ENCODE assay signal across 9 mouse cellular contexts in genomic region chr3:107939403-107939802, GRCm38 (mm10). TPM values are rescaled to one million over a fixed set of nuclear protein-coding genes. Genes with fewer than 3 reads are reported as not detected.
DNase-seq lines count a peak whose midpoint lies in the region; ATAC-seq and TF ChIP-seq lines count a peak whose summit lies in the region.
"Had no signal": no experiment of that assay in that cellular context is flagged by ENCODE, and none has a peak within 500 bp of the region (broad histone marks: within the 10 kb centered on the region; RNA-seq: fewer than 3 reads in every experiment).

No protein-coding gene starts in this region.

- H3K4me1 ChIP-seq in limb, embryonic 14.5 days (ENCODE audit: control insufficient read depth, insufficient read depth, low read length): peaks cover 5% of the 10 kb centered on the region
- H3K4me1 ChIP-seq in thymus, adult 2 months (replicated peaks; ENCODE audit: control insufficient read depth, insufficient read depth, low read length): no peaks in the 10 kb centered on the region

- TF ChIP-seq CTCF in brain, embryonic 14.5 days (IDR thresholded peaks at IDR 0.05; ENCODE audit: borderline replicate concordance, extremely low read depth, insufficient read depth, insufficient read length): peak; percentile 82
- peak; percentile 76; the same call in 1 of the 2 replicates for TF ChIP-seq CTCF in thymus, adult 2 months (IDR thresholded peaks at IDR 0.05; ENCODE audit: borderline replicate concordance, control insufficient read depth, extremely low read depth, insufficient read depth, low read length, poor library complexity)

- H3K9ac ChIP-seq in limb, embryonic 14.5 days (ENCODE audit: low read depth, low read length, severe bottlenecking): no peak overlapping the region
- H3K9ac ChIP-seq: embryonic facial prominence, embryonic 13.5 days had no signal

- 34% methylated on average over 3 of the region's 3 CpGs for WGBS in limb, embryonic 14.5 days
- WGBS in thymus, adult 2 months: 13% methylated on average over 3 of the region's 3 CpGs

- no peaks in the 10 kb centered on the region for H3K9me3 ChIP-seq in limb, embryonic 14.5 days (ENCODE audit: control insufficient read depth, low read length)
- H3K9me3 ChIP-seq: embryonic facial prominence, embryonic 13.5 days had no signal

- ATAC-seq in erythroid progenitor cell, adult 5-6 weeks (replicated peaks; ENCODE audit: low FRiP score, poor library complexity, severe bottlenecking): 0 out of 2 replicates have a peak, but pooled peaks have one; percentile 23
- ATAC-seq in limb, embryonic 14.5 days (ENCODE audit: low FRiP score, low read depth): no peak
- ATAC-seq in monocyte, adult 5-6 weeks (replicated peaks; ENCODE audit: insufficient number of reproducible peaks, low FRiP score, low TSS enrichment, poor library complexity, severe bottlenecking): peak; percentile 75

- H3K27ac ChIP-seq in limb, embryonic 14.5 days (replicated peaks; ENCODE audit: low read depth, low read length): no peak overlapping the region
- no peak overlapping the region for H3K27ac ChIP-seq in thymus, adult 2 months (ENCODE audit: control insufficient read depth, insufficient read depth, low read length)
- H3K27ac ChIP-seq: embryonic facial prominence, embryonic 13.5 days had no signal

- no peak for TF ChIP-seq POLR2A in brain, embryonic 14.5 days (IDR thresholded peaks at IDR 0.05; ENCODE audit: borderline replicate concordance, extremely low read depth, insufficient read depth, insufficient read length, poor library complexity, severe bottlenecking)
- no peak for TF ChIP-seq POLR2A in limb, embryonic 14.5 days (IDR thresholded peaks at IDR 0.05; ENCODE audit: borderline replicate concordance, extremely low read depth, insufficient read depth, insufficient read length)
- no peak for TF ChIP-seq POLR2A in thymus, adult 2 months (IDR thresholded peaks at IDR 0.05; ENCODE audit: control insufficient read depth, extremely low read depth, insufficient read depth, low read length, poor library complexity)

- DNase-seq in layer of hippocampus, adult 11-12 months (ENCODE audit: low spot score): peak; percentile 70
- DNase-seq in layer of hippocampus, adult 9-10 months (ENCODE audit: low spot score): no peak
- DNase-seq in brain, embryonic 14.5 days (ENCODE audit: low read depth): peak; percentile 32
- DNase-seq in hindlimb bud, embryonic 11.5 days (ENCODE audit: extremely low spot score, low read depth, low spot score): peak; percentile 31
- peak; percentile 22 for DNase-seq in limb, embryonic 14.5 days (ENCODE audit: low spot score)
- peak; percentile 57 for DNase-seq in thymus, adult 2 months

- no peak overlapping the region for H3K4me3 ChIP-seq in limb, embryonic 14.5 days (replicated peaks; ENCODE audit: low read length)
- H3K4me3 ChIP-seq in thymus, adult 2 months (ENCODE audit: control insufficient read depth, insufficient read depth, low read length): no peak overlapping the region
- H3K4me3 ChIP-seq: embryonic facial prominence, embryonic 13.5 days had no signal

- H3K36me3 ChIP-seq in limb, embryonic 14.5 days (ENCODE audit: control insufficient read depth, insufficient read depth, low read length): no peaks in the 10 kb centered on the region
- H3K36me3 ChIP-seq in thymus, adult 2 months (ENCODE audit: control insufficient read depth, insufficient read depth, low read length): no peaks in the 10 kb centered on the region
- H3K36me3 ChIP-seq: embryonic facial prominence, embryonic 13.5 days had no signal

- H3K4me2 ChIP-seq in limb, embryonic 14.5 days (replicated peaks; ENCODE audit: low read depth, low read length, severe bottlenecking): no peak overlapping the region
- H3K4me2 ChIP-seq: embryonic facial prominence, embryonic 13.5 days had no signal

- no peaks in the 10 kb centered on the region for H3K27me3 ChIP-seq in limb, embryonic 14.5 days (ENCODE audit: control insufficient read depth, insufficient read depth, low read length)
- no peaks in the 10 kb centered on the region for H3K27me3 ChIP-seq in thymus, adult 2 months (ENCODE audit: control insufficient read depth, insufficient read depth, low read length)
- H3K27me3 ChIP-seq: embryonic facial prominence, embryonic 13.5 days had no signal

RNA-seq across cellular contexts. Expression of gene Gstm6, which starts 4.1 kb away (rescaled TPM):
- polyA plus RNA-seq in brain, embryonic 14.5 days (2012; rRNA removed): 7.9 and 9.5 TPM in 2 replicates
- not detected in 2 replicates for total RNA-seq in erythroid progenitor cell, adult 5-6 weeks (2015; ENCODE audit: low replicate concordance)
- not detected in 2 replicates for total RNA-seq in erythroid progenitor cell, adult 5-6 weeks (2017; ENCODE audit: low replicate concordance)
- polyA plus RNA-seq in limb, embryonic 14.5 days (2012; rRNA removed): 7.3 and 7.6 TPM in 2 replicates
- 9.5 and 13.0 TPM in 2 replicates for polyA plus RNA-seq in limb, embryonic 14.5 days (2014; fragmentation: Nextera tagmentation; extraction: Ambion mirVana)
- not detected in 3 replicates for total RNA-seq in monocyte, adult 5-6 weeks (2017)
- 1.1 and 1.3 TPM in 2 replicates for polyA plus RNA-seq in thymus, adult 2 months (2012; rRNA removed)

RNA-seq across cellular contexts. Expression of gene Gstm7, which starts 7.8 kb away (rescaled TPM):
- polyA plus RNA-seq in brain, embryonic 14.5 days (2012; rRNA removed): 72.4 and 90.8 TPM in 2 replicates
- total RNA-seq in erythroid progenitor cell, adult 5-6 weeks (2015; ENCODE audit: low replicate concordance): not detected in 2 replicates
- not detected in 2 replicates for total RNA-seq in erythroid progenitor cell, adult 5-6 weeks (2017; ENCODE audit: low replicate concordance)
- 17.5 and 19.2 TPM in 2 replicates for polyA plus RNA-seq in limb, embryonic 14.5 days (2012; rRNA removed)
- polyA plus RNA-seq in limb, embryonic 14.5 days (2014; fragmentation: Nextera tagmentation; extraction: Ambion mirVana): 19.8 and 25.7 TPM in 2 replicates
- total RNA-seq in monocyte, adult 5-6 weeks (2017): not detected in 3 replicates
- polyA plus RNA-seq in thymus, adult 2 months (2012; rRNA removed): 2.1 and 5.3 TPM in 2 replicates

RNA-seq across cellular contexts. Expression of gene Gstm3, which starts 29.7 kb away (rescaled TPM):
- polyA plus RNA-seq in brain, embryonic 14.5 days (2012; rRNA removed): 0.06 TPM in 1 of 2 replicates, not detected in the other
- total RNA-seq in erythroid progenitor cell, adult 5-6 weeks (2015; ENCODE audit: low replicate concordance): not detected in 2 replicates
- not detected in 2 replicates for total RNA-seq in erythroid progenitor cell, adult 5-6 weeks (2017; ENCODE audit: low replicate concordance)
- polyA plus RNA-seq in limb, embryonic 14.5 days (2012; rRNA removed): not detected in 2 replicates
- not detected in 2 replicates for polyA plus RNA-seq in limb, embryonic 14.5 days (2014; fragmentation: Nextera tagmentation; extraction: Ambion mirVana)
- total RNA-seq in monocyte, adult 5-6 weeks (2017): not detected in 3 replicates
- polyA plus RNA-seq in thymus, adult 2 months (2012; rRNA removed): 1.2 and 1.3 TPM in 2 replicates
- polyA plus RNA-seq: embryonic facial prominence, embryonic 13.5 days had no signal

RNA-seq across cellular contexts. Expression of gene Gstm5, which starts 43.8 kb away (rescaled TPM):
- 145 and 147 TPM in 2 replicates for polyA plus RNA-seq in brain, embryonic 14.5 days (2012; rRNA removed)
- total RNA-seq in erythroid progenitor cell, adult 5-6 weeks (2015; ENCODE audit: low replicate concordance): 49.4 and 80.1 TPM in 2 replicates
- total RNA-seq in erythroid progenitor cell, adult 5-6 weeks (2017; ENCODE audit: low replicate concordance): 50.7 and 54.8 TPM in 2 replicates
- polyA plus RNA-seq in limb, embryonic 14.5 days (2012; rRNA removed): 135 and 154 TPM in 2 replicates
- 214 and 228 TPM in 2 replicates for polyA plus RNA-seq in limb, embryonic 14.5 days (2014; fragmentation: Nextera tagmentation; extraction: Ambion mirVana)
- 5.0 to 6.9 TPM in 2 of 3 replicates, not detected in the other for total RNA-seq in monocyte, adult 5-6 weeks (2017)
- polyA plus RNA-seq in thymus, adult 2 months (2012; rRNA removed): 2.7 and 6.2 TPM in 2 replicates

RNA-seq across cellular contexts. Expression of gene Gstm2, which starts 46.9 kb away (rescaled TPM):
- 5.8 and 6.9 TPM in 2 replicates for polyA plus RNA-seq in brain, embryonic 14.5 days (2012; rRNA removed)
- not detected in 2 replicates for total RNA-seq in erythroid progenitor cell, adult 5-6 weeks (2015; ENCODE audit: low replicate concordance)
- not detected in 2 replicates for total RNA-seq in erythroid progenitor cell, adult 5-6 weeks (2017; ENCODE audit: low replicate concordance)
- polyA plus RNA-seq in limb, embryonic 14.5 days (2012; rRNA removed): 44.0 and 51.0 TPM in 2 replicates
- 56.7 and 61.0 TPM in 2 replicates for polyA plus RNA-seq in limb, embryonic 14.5 days (2014; fragmentation: Nextera tagmentation; extraction: Ambion mirVana)
- total RNA-seq in monocyte, adult 5-6 weeks (2017): not detected in 3 replicates
- 15.4 and 28.1 TPM in 2 replicates for polyA plus RNA-seq in thymus, adult 2 months (2012; rRNA removed)
